Comparison of ENCODE assay signal across 14 mouse cellular contexts in the genomic region with DNA sequence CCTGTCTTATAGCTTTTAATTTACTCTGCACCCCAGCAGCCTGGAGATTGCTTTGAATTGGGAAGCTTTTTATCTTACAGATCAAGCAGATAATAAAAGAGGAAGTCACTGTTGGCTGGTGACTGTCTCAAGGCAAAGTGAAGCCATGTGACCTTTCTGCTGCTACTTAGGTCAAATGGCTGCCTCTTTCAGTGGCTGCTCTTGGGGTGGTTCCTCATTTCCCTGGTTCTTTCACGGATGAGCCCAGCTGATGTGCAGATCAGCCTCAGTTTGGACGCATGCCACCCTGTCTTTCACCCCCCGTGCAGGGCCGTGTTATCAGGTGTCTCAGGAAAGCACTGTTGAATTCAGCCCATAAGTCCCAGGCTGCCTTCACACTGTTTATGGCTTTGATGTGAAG. TPM values are rescaled to one million over a fixed set of nuclear protein-coding genes. Genes with fewer than 3 reads are reported as not detected.
DNase-seq lines count a peak whose midpoint lies in the region; ATAC-seq lines count a peak whose summit lies in the region.
"Had no signal": no experiment of that assay in that cellular context is flagged by ENCODE, and none has a peak within 500 bp of the region (broad histone marks: within the 10 kb centered on the region; RNA-seq: fewer than 3 reads in every experiment).

No protein-coding gene starts in this region.

- no peak overlapping the region for H3K4me2 ChIP-seq in hindbrain, embryonic 12.5 days (replicated peaks)
- H3K4me2 ChIP-seq: limb, embryonic 12.5 days had no signal

- H3K27me3 ChIP-seq in hindbrain, embryonic 12.5 days: no peaks in the 10 kb centered on the region
- H3K27me3 ChIP-seq: limb, embryonic 12.5 days had no signal

- H3K4me3 ChIP-seq in hindbrain, embryonic 12.5 days: no peak overlapping the region
- H3K4me3 ChIP-seq: limb, embryonic 12.5 days had no signal

- peak; percentile 44 for DNase-seq in lung, postnatal 25 days (ENCODE audit: low spot score)
- no peak for DNase-seq in lung, postnatal 14 days
- DNase-seq in c-Kit-positive CD71-negative TER-119-negative erythroid progenitor cells, embryonic 14.5 days (ENCODE audit: low read depth): peak; percentile 36
- peak; percentile 53 for DNase-seq in thymus, postnatal 4 days
- DNase-seq in gastrocnemius, adult 18-20 months (ENCODE audit: low spot score): no peak
- DNase-seq in gastrocnemius, postnatal 25 days: no peak
- DNase-seq: cerebellum, adult 18-20 months; heart, postnatal 10 days; kidney, postnatal 36 days; right cerebral cortex, adult 18-20 months had no signal

- H3K9me3 ChIP-seq in hindbrain, embryonic 12.5 days (replicated peaks): no peaks in the 10 kb centered on the region
- H3K9me3 ChIP-seq: limb, embryonic 12.5 days had no signal

- H3K27ac ChIP-seq in hindbrain, embryonic 12.5 days: no peak overlapping the region

- 0 out of 2 replicates have a peak, but pooled peaks cover 4% of the 10 kb centered on the region for H3K4me1 ChIP-seq in hindbrain, embryonic 12.5 days
- H3K4me1 ChIP-seq: limb, embryonic 12.5 days had no signal

- 89% methylated on average over 4 of the region's 4 CpGs for WGBS in hindbrain, embryonic 12.5 days

- ATAC-seq in monocyte, adult 5-6 weeks (replicated peaks; ENCODE audit: insufficient number of reproducible peaks, low FRiP score, low TSS enrichment, poor library complexity, severe bottlenecking): peak; percentile 86
- ATAC-seq in hindbrain, embryonic 12.5 days (ENCODE audit: low FRiP score): no peak
- ATAC-seq: midbrain, embryonic 16.5 days had no signal

- H3K9ac ChIP-seq in hindbrain, embryonic 12.5 days: no peak overlapping the region
- H3K9ac ChIP-seq: limb, embryonic 12.5 days had no signal

- peaks cover 43% of the 10 kb centered on the region for H3K36me3 ChIP-seq in hindbrain, embryonic 12.5 days

RNA-seq across cellular contexts. Expression of a gene that starts 25.4 kb away (rescaled TPM):
- total RNA-seq in monocyte, adult 5-6 weeks (2017): 16.5 to 49.2 TPM (median 31.2 TPM) in 3 replicates
- 58.8 and 64.7 TPM in 2 replicates for polyA plus RNA-seq in hindbrain, embryonic 12.5 days (2016; fragmentation: Nextera tagmentation; extraction: Ambion mirVana)
- 1 to 10 TPM; 2.4 to 3.0 TPM for total RNA-seq in gastrocnemius, adult 18-20 months (2021)
- total RNA-seq in gastrocnemius, postnatal 25 days (2021): 1 to 10 TPM; 3.4 to 4.9 TPM

Comparison
In these comparisons a context has a peak if more than half of its experiments do, and no peak if none do; other contexts are left out.
1. DNase-seq: peak in lung, postnatal 25 days (single experiment), c-Kit-positive CD71-negative TER-119-negative erythroid progenitor cells, embryonic 14.5 days (single experiment) and thymus, postnatal 4 days (single experiment); none in lung, postnatal 14 days (single experiment), gastrocnemius, adult 18-20 months (single experiment) and gastrocnemius, postnatal 25 days (single experiment).